Mouse (Mus musculus) spleen, adult 12 weeks (tissue): ENCODE data around the gene Zglp1.
A peak's percentile ranks its signal among the peaks of the same experiment; 100 is the strongest.

Source experiments
- DNase-seq: peaks from one replicate; pipeline ENCODE4 v3.0.0; 2022; ENCODE audit warnings: low spot score

The Zglp1 gene

DNA sequence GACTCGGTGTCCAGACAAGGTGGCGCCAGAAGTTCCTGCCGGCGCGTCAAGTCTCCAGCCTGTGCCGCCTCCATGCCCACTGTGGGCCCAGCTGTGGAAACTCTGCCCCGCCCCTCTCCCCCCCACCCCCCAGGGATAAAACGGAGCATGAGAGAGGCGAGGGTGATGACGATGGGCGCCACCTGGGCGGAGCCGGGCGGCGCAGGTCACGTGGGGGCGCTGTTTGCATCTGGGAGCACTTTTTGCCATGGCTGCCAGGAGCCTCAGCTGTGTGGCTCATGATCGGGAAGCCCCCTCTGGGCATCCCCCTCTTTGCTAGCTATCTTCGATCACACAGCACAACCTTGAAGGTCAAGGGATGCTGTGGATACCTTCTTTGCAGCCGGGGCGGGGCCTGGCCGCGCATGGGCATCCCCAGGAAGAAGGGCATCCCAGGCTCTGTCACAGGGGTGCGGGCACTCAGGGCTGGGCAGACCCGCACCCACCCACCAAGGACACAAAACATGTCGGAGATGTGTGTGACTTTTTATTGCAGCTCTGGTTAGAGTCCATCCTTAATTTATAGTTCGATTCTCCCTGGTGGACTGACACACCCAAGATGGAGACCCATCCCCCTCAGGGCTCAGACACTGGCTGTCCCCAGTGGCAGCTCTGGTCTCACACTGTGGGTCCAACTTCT is at the start of gene Zglp1:
Gene Zglp1 (minus strand): TSS at position 88 of the 679 bp plus-strand sequence.
- DNase-seq = no peak

DNA sequence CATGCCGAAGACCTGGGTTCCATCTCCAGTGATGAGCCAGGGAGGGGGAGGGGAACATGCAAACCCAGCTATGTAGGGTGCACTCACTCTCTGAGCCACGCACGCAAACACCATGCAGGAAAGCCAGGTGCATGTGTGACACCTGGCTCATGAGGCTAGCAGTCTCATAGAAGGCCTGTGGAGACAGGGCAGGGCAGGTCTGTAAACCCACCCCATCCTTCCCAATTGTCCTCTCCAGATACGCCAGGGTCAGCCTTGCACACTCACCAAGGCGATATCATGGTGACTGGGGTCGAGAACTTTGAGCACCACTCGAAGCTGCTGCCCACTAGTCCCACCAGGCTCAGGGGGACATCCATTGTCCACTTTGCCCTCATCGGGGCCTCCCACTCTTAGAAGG is 48.2 kb upstream of the Zglp1 start:
- no peak for DNase-seq

DNA sequence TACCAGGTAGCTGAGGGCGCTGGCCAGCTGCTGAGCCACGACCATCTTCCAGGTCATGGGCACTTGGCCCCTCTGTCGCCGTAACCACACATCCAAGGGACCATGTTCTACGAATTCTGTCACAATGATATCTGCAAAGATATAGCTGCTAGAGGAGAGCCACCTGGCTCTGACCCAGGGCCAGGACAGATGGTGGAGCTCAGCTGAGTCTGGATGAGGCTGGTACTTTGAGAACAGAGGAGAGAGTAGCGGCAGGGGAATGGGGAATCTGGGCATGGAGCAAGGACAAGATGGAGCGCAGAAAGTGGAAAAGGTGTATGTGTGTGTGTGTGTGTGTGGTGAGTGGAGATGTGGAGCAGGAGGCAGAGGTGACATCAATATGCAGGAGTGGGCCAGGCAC is 47.3 kb upstream of the Zglp1 start:
- no peak for DNase-seq

DNA sequence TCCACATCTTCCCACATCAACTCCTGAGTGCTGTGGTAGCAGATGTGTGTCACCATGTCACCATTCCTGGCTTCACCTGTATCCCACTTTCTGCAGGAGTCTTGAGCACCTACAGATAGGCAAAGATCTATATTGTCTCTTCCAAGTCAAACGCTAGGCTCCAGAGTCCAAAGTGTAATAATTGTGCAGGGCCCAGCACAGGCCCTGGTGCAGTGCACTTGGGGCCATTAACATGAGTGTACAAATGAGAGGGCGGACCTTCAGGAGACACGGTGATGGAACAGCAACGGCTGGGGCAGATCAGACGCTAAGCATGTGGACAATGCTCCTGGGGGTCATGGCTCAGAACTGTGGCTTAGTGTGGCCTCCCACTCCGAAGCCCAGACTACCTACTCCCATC is 46.9 kb upstream of the Zglp1 start:
- DNase-seq = no peak

DNA sequence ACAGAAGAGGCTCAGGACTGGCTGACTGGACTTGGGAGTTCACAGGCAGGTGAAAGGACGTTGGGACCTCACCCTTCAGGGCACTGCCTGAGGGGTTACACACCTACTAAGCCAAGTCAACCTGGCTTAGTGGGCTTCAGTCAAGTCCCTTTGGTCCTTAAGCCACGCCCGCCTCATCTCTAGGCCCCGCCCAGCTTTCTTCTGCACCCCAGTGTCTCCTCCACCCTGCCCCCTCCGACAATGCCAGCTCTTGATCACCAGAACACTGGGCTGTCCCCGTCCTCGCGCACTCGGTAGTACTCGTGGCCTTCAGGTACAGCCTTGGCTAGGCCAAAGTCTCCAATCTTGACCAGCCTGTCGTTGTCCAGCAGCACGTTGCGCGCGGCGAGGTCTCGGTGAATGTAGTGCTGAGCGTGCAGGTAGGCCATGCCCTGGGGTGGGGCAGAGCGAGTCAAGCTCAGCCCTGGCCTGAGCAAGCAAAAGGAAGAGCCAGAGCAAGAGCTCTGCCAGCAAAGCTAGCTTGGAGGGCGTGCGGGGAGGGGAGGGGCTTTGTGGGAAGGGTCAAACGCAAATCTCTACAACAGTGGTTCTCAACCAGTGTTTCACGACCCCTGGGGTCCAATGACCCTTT is 40.8 kb upstream of the Zglp1 start:
- DNase-seq = no peak

DNA sequence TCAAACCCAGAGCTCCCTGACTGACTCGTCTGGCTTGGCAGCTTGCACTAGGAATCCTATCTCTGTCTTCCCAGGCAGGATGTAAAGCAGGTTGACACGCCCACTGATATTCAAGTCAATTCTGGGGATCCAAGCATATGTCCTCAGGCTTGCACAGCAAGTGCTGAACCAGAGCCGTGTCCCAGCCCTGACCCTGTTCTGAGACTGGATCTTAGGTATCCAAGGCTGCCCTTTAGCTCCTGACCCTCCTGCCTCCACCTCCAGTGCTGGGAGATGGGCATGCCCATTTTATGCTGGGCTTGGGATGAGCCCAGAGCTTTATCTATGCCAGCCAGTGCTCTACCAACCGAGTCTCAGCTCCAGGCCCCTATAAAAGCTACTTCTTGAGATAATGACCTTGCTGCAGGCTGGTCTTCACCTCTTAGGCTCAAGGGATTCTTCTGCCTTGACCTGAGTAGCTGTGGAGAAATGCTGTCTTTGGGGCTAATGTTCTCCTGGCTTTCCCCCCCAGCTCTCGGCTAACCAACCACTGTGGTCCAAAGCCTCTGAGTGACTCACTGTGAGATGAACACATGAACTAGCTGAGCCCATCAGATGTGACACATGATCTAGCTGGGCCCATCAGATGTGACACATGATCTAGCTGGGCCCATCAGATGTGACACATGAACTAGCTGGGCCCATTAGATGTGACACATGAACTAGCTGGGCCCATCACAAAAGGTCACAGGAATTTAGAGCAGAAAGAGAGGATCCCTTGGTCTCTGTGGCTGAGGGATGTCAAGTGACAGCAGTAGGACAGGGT is 39.1 kb upstream of the Zglp1 start:
- peak; percentile 44 for DNase-seq

DNA sequence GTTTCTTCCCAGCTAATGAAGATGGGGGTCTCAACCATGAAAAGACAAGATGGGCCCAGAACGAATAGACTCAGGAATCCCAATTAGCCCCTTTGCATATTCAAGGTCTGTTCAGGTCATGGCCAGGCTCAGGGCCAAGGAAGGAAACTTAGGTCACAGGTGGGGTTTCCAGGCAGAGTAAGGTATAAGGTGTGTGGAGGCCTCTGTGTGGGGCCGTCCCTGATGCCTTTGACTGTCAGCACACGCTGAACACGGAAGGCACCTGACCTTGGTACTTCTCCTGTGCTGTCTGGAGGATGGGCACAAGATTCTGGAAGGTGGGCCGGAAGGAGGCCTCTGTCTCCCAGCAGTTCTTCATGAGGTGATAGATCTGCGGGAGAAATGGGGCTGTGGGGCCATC is 37.9 kb upstream of the Zglp1 start:
- no peak for DNase-seq

DNA sequence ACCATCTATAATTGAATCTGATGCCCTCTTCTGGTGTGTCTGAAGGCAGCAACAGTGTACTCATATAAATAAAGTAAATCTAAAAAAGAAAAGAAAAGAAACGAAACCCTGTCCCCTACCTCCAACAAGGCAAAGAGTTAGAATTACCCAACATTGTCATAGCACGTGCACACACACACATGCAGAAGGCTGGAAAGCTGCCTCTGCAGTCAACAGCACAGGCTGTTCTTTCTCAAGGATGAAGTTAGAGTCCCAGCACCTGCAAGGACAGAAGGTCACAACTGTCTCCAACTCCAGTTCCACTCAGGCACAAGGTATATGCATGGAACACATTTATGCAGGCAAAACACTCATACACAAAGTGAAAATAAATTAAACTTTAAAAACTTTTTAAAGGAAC is 35.2 kb upstream of the Zglp1 start:
- DNase-seq = no peak

DNA sequence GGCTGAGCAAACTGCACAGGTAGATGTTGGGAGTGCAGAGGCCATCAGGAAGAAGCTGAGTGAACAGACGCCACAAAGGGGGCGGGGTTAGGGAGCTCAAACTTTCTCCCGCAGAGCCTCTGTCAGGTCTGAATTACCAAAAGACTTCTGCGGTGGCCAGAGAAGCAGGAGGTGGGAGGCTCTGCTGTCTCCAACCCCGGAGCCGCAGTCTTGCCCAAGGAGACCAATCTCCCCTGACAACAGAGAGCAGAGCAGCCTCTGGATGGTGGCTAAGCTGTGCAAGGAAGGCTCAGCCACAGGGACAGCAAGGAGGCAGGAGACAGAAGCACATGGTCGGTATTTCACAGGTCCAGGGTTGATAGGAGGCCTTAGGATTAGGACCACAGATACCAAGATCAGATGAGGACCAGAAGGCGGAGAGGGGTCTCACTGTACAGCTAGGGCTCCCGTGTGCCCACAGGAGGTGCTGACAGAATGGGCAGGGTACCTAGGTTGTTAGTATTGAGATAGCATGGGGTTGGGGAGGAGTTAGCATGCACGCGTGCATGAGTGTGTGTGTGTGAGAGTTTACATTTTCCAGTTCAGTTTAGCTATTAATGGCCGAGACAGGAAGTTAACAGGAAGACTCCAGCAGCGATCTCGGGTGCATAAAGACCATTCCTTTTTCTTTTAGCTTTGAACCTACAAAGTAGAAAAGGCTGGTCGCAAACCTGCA is 33.7 kb upstream of the Zglp1 start:
- no peak for DNase-seq

DNA sequence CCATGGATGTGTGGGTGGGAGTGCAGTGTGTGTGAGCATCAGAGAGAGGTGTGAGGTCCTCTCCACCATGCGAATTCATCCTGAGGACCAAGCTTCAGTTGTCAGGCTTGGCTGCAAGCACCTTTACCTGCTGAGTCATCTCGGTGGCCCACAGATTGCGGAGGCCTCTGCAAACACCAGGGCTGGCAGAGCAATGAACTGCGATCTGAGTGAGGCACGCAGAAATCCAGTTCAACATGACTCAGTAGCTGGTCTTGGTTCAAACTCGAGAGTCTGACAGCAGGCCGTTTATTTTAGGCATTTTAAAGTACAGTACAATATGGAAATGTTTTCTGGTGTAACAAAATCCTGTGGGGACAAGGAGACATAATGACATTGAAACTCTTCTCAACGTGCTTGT is 30.9 kb upstream of the Zglp1 start:
- no peak for DNase-seq

DNA sequence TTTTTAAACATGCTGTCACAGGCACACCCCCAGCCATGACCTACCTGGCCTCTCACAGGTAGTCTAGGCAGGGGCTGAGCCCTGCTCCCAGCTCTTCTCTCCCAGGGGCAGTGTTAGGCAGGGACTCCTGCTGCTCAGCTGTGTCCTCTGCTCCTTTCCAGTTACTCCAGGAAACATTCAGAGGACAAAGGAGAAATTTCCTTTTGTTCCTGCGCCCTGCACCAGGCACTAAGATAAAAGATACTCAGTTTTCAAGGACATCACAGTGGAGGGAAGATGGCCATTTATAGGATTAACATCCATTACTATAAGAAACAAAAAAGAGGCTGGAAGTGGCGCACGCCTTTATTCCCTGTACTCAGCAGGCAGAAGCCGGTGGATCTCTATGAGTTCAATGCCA is 29.1 kb upstream of the Zglp1 start:
- no peak for DNase-seq

DNA sequence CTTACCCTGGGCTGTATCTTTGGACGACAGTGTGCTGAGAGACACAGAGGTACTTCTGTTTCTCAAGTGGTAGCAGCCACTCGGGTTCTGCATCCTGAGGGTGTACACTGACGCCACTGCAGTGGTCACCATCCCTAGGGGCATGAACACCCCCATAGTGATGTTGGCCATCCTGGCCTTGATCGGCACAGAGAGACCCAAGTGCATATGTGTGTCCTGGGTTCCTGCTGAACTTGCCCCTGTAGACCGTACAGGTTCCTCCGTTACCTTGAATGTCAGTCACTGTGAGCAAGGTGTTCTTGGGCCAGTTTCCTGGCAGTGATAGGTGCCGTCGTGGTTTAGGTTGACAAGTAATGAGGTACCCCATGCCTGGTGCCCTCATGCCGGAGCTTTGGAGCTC is 26.5 kb upstream of the Zglp1 start:
- no peak for DNase-seq

DNA sequence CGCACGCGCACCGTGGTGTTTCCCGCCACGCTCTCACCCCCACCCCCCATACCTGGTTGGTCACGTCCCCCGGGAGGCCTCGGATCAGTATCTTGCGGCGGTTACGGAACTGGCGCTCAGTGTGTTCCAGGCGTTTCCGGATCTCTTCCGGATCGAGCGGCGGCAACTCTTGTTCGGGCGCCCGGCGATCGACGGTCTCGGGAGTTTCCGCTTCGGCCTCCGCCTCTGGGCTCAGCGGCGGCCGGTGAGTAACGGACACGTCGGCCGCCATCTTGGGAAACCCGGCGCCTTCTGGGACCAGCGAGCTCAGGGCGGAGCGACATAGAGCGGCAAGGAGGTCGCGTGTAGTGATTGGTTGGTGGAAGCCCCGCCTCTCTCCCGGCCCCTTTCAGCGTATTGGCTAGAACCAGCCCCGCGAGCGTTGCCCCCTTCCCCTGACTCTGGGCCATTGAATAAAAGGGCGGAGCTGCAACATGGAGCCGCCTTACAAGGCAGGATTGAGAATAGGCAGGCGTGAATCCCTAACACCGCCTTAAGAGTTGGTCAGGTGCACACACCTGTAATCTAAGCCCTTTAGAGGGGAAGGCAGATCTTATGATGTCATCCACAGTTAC is 24.9 kb upstream of the Zglp1 start, which contains the start of the genes Gm38431 and Raver1:
Gene Gm38431 (minus strand): TSS at position 291 of the 614 bp plus-strand sequence.
Gene Raver1 (minus strand): TSS at position 302 of the 614 bp plus-strand sequence.
- DNase-seq = peak; percentile 95

DNA sequence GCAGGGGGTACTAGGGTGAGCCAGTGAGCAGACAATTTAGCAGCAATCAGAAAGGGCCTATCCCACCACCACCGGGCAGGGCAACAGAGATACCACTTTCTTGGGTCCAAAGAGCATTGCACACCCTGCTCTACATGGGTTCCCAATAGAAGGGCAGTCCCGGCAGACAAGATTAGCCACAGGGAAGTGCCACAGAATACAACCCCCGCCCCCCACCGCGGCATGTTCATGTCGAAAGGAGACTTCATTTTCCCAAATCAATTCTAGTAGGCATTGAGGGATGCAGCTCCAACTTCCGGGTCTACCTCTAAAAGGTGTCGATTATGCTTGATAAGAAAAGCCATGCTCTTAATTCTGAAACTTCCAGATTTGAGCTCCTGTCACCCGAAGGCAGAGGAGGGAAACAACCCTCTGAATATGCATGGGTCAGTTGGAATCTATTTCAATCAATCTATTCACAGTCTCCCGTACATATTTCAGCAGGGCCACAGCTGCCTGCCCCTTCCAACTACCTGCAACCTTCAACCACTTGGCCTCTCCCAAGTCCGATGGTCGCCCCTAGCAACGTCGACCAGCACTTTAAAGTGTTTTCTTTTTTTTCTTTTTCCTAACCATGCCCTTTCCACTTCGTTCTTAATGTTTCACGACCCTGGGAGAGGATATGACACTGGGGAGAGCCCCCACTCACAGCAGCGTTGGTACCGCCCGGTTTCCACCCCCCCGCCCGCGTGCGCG is 24.2 kb upstream of the Zglp1 start:
- no peak for DNase-seq

DNA sequence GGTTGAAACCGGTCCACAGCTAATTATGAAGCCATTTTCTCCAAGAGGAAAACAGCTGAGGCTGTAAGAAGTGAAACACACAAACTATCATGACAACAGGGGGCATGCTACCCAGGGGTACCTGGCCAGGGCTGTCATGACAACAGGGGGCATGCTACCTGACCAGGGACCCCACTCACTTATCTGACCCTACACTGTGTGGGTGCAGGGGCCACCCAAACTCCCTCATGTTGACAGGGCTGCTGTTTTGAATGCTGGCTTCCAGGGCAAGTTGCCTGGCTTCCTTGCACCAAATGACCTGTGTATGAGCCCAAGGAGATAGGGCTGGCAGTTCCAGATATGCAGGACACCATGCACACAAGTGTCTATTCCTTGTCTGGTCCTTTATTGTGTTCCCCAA is 23.6 kb upstream of the Zglp1 start:
- DNase-seq = no peak

DNA sequence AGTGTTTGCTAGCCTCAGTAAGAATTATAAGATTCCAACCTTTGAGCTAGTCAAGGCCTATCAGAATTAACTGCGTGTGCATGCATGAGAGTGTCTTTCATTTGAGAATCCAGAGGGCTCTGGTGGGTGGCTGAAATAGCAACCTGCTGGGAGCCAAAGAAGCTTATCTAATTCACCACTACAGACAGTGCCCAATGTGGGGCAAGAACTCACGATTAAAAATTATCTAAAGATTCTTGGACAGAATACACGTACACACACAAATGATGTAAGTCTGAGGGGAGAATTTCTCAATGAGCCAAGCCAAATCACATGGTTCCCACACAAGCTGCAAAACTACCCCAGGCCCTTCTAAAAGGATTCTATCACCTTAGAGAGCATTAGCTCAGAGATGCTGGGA is 16.4 kb upstream of the Zglp1 start:
- no peak for DNase-seq

DNA sequence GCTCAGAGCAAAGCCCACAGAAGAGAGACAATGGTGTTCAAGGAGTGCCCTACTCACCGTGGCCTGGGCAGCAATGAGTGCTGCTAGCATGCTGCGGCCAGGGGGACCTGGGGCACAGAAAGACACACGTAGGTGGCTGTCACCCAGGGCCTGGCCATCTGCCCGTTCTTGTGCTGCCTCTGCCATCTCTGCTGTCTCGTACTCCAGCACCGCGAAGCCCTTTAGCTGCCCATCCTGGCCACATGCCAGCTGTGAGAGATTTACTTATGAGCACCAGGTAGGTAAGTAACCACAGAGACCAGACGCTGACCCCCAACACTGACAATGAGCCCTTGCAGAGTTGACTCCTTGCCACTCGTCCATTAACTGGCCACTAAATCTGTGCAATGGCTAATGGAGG is 14.2 kb upstream of the Zglp1 start:
- no peak for DNase-seq

DNA sequence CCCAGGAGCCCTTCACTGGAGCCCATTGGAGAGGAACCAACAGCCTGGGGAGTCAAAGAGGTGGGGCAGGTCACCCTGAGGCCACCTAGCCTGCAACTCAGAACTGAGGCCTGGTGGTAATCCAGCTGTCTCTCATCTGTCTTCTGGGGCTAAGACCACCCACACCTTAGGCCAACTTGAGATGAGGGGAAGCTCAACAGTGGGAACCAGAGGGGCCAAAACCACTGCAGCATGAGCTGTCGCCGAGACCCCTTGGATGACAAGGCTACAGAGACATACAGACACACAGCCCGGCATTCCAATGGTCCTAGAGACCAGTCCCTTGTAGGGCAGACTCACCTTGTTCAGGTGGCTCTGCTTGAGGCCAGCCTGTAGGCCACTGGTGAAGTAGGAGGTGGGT is 8.7 kb upstream of the Zglp1 start:
- no peak for DNase-seq

DNA sequence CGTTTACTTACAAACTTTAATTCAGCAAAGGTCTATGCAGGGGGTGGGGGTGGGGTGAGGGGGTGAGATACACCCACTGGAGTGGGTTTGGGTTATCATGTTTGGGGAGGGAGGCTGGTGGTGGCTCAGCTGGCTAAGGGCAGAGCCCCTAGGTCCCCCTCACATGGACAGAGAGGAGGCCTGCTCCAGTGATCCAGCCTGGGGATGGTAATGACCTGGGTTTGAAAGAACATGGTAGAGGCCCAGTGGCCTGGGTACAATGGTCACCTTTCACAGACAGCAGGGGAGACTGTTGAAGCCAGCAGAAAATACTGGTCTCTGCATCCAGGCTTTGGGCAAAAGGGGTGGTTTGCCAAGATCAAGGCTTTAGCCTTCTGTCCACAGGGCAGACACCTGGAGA is 7.3 kb upstream of the Zglp1 start:
- no peak for DNase-seq

DNA sequence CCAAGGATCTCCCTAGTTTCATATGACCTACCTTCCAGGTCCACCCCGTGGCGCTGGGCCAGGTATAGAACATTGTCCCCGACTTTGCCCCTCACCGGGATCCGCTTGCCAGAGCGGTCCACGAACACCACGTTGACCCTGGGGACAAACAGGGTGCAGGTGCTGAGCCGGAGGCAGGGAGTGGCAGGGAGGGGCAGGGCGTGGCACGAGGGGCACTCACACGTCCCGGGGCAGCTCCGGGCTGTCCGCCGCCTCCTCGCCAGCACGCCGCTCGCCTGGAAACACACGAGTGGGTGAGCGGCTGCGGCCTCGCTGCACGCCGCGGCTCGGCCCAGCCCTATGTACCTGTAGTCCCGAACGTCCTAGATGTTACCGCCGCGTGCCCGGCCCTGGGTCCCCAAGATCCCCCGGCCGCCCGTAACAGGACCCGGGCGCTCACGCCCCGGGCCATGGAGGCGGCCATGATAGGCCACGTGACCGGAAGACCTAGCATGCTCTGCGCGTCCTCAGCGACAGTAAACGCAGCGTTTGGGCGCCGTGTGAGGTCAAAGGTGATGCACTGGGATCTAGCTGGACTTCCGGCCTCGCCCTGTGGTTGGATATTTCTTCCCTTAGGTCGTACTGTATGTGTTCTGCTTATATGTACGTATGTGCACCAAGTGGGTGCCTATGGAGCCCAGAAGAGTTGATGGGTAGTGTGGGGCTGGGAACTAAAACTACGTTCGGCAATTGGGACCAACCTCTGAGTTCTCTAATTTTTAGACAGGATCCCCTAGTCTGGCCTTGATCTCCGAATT is 6.3 kb upstream of the Zglp1 start, which contains the start of the genes Gm49373 and Fdx1l:
Gene Gm49373 (minus strand): TSS at position 53 of the 797 bp plus-strand sequence.
Gene Fdx1l (minus strand): TSS at position 571 of the 797 bp plus-strand sequence.
- DNase-seq = peak; percentile 71
